Mouse (Mus musculus): ENCODE results near the gene 9930111J21Rik2. TPM values are rescaled to one million over a fixed set of nuclear protein-coding genes. Genes with fewer than 3 reads are reported as not detected.

The 9930111J21Rik2 gene
- 0.54 and 0.55 TPM in 2 replicates for polyA plus RNA-seq (2021; fragmentation: Nextera tagmentation)
- long read RNA-seq, experiment 1, full-length matches to known transcripts: 1 of 1 reads
- long read RNA-seq, experiment 1, partial matches to known transcripts: 0 of 1 reads
- long read RNA-seq, experiment 1, other reads (novel, unspliced or antisense): 0 of 1 reads
- long read RNA-seq, experiment 2: 0 reads

GRCm38 (mm10) chr11:49051093-49051891 is at the start of gene 9930111J21Rik2:
9930111J21Rik2 (minus strand) TSS chr11:49051242.

GRCm38 (mm10) chr11:49076001-49076757 is 25.1 kb upstream of the 9930111J21Rik2 start, which contains the start of gene Ifi47:
Ifi47 (plus strand) TSS chr11:49076587.

GRCm38 (mm10) chr11:49063713-49064469 is 12.8 kb upstream of the 9930111J21Rik2 start, which contains the start of gene Tgtp2:
Tgtp2 (minus strand) TSS chr11:49064206.

GRCm38 (mm10) chr11:48994018-48994417 is 57.0 kb downstream of the 9930111J21Rik2 start, which contains the start of gene Tgtp1:
Tgtp1 (minus strand) TSS chr11:48994172.

GRCm38 (mm10) chr11:48991740-48992520 is 59.1 kb downstream of the 9930111J21Rik2 start, which contains the start of gene Gm12185:
Gm12185 (minus strand) TSS chr11:48992226.

GRCm38 (mm10) chr11:48979251-48979650 is 71.8 kb downstream of the 9930111J21Rik2 start, which contains the start of gene 9930111J21Rik1:
9930111J21Rik1 (minus strand) TSS chr11:48979398.

GRCm38 (mm10) chr11:48978240-48978939 is 72.7 kb downstream of the 9930111J21Rik2 start, which contains the start of gene Olfr56:
Olfr56 (plus strand) TSS chr11:48978889.

Other genes starting within 250 kb of the 9930111J21Rik2 start
- 2.9 and 3.0 TPM in 2 replicates for gene Trim41, start 233.9 kb downstream of the 9930111J21Rik2 start, polyA plus RNA-seq (2021; fragmentation: Nextera tagmentation)
- 1.0 and 1.3 TPM in 2 replicates for gene Trim7, start 225.1 kb downstream of the 9930111J21Rik2 start, polyA plus RNA-seq (2021; fragmentation: Nextera tagmentation)
- 0.21 and 1.0 TPM in 2 replicates for gene Gm12184, start 224.6 kb downstream of the 9930111J21Rik2 start, polyA plus RNA-seq (2021; fragmentation: Nextera tagmentation)
- gene Irgm1, start 179.6 kb downstream of the 9930111J21Rik2 start, polyA plus RNA-seq (2021; fragmentation: Nextera tagmentation): 11.3 and 11.6 TPM in 2 replicates
- gene Gm5431, start 149.0 kb downstream of the 9930111J21Rik2 start, polyA plus RNA-seq (2021; fragmentation: Nextera tagmentation): 0.13 TPM in 1 of 2 replicates, not detected in the other
- 3.2 and 4.0 TPM in 2 replicates for gene Psme2b, start 105.1 kb downstream of the 9930111J21Rik2 start, polyA plus RNA-seq (2021; fragmentation: Nextera tagmentation)
- gene Olfr56, start 72.4 kb downstream of the 9930111J21Rik2 start, polyA plus RNA-seq (2021; fragmentation: Nextera tagmentation): not detected in 2 replicates
- 0.30 and 0.55 TPM in 2 replicates for gene 9930111J21Rik1, start 71.8 kb downstream of the 9930111J21Rik2 start, polyA plus RNA-seq (2021; fragmentation: Nextera tagmentation)
- not detected in 2 replicates for gene Gm12185, start 59.0 kb downstream of the 9930111J21Rik2 start, polyA plus RNA-seq (2021; fragmentation: Nextera tagmentation)
- gene Tgtp1, start 57.1 kb downstream of the 9930111J21Rik2 start, polyA plus RNA-seq (2021; fragmentation: Nextera tagmentation): 0.80 and 1.1 TPM in 2 replicates
- gene Tgtp2, start 13.0 kb upstream of the 9930111J21Rik2 start, polyA plus RNA-seq (2021; fragmentation: Nextera tagmentation): 1.1 and 1.7 TPM in 2 replicates
- gene Ifi47, start 25.3 kb upstream of the 9930111J21Rik2 start, polyA plus RNA-seq (2021; fragmentation: Nextera tagmentation): 2.0 and 2.3 TPM in 2 replicates
- gene Olfr1396, start 63.6 kb upstream of the 9930111J21Rik2 start, polyA plus RNA-seq (2021; fragmentation: Nextera tagmentation): not detected in 2 replicates
- not detected in 2 replicates for gene Olfr1395, start 91.0 kb upstream of the 9930111J21Rik2 start, polyA plus RNA-seq (2021; fragmentation: Nextera tagmentation)
- not detected in 2 replicates for gene Olfr1394, start 103.1 kb upstream of the 9930111J21Rik2 start, polyA plus RNA-seq (2021; fragmentation: Nextera tagmentation)
- gene Btnl9, start 135.9 kb upstream of the 9930111J21Rik2 start, polyA plus RNA-seq (2021; fragmentation: Nextera tagmentation): 0.06 TPM in 1 of 2 replicates, not detected in the other
- gene Zfp62, start 152.1 kb upstream of the 9930111J21Rik2 start, polyA plus RNA-seq (2021; fragmentation: Nextera tagmentation): 19.2 and 23.7 TPM in 2 replicates
- 12.8 and 18.8 TPM in 2 replicates for gene Mgat1, start 192.9 kb upstream of the 9930111J21Rik2 start, polyA plus RNA-seq (2021; fragmentation: Nextera tagmentation)
- 0.11 and 0.13 TPM in 2 replicates for gene Olfr1393, start 227.1 kb upstream of the 9930111J21Rik2 start, polyA plus RNA-seq (2021; fragmentation: Nextera tagmentation)
- not detected in 2 replicates for gene Olfr1392, start 234.0 kb upstream of the 9930111J21Rik2 start, polyA plus RNA-seq (2021; fragmentation: Nextera tagmentation)